Mouse (Mus musculus): Measurements from ENCODE around the gene 2310050C09Rik. TPM values are rescaled to one million over a fixed set of nuclear protein-coding genes. Genes with fewer than 3 reads are reported as not detected.

2310050C09Rik gene
- not detected in 2 replicates for polyA plus RNA-seq (2015; fragmentation: Nextera tagmentation; extraction: Ambion mirVana)

GRCm38 (mm10) chr3:92870116-92870515 lies at the start of gene 2310050C09Rik:
TSS of gene 2310050C09Rik (minus strand) at chr3:92870216.
- Histone ChIP-seq H3K9me3 (no peaks in the 10 kb centered on the region), H3K27ac (no peak within 1 kb of the TSS), H3K4me3 (no peak within 1 kb of the TSS), H3K9ac (no peak within 1 kb of the TSS), H3K4me2 (no peak within 1 kb of the TSS), H3K27me3 (no peaks in the 10 kb centered on the region), H3K36me3 (no peaks in the 10 kb centered on the region), H3K4me1 (no peaks in the 10 kb centered on the region)
- ATAC-seq (ENCODE audit: insufficient number of reproducible peaks, insufficient read depth, low FRiP score, low TSS enrichment, low read depth) = no peak
- WGBS = 69% methylated on average over 4 of the region's 4 CpGs

GRCm38 (mm10) chr3:92907571-92907970 lies 37.6 kb upstream of the 2310050C09Rik start:
- H3K27me3 ChIP-seq = no peaks in the 10 kb centered on the region
- ATAC-seq (ENCODE audit: insufficient number of reproducible peaks, insufficient read depth, low FRiP score, low TSS enrichment, low read depth) = no peak
- H3K4me2 ChIP-seq = no peak overlapping the region
- no peak overlapping the region for H3K27ac ChIP-seq
- no peaks in the 10 kb centered on the region for H3K36me3 ChIP-seq
- WGBS = 25% methylated on average over 4 of the region's 4 CpGs
- H3K9ac ChIP-seq = no peak overlapping the region
- no peak overlapping the region for H3K4me3 ChIP-seq
- H3K4me1 ChIP-seq = no peaks in the 10 kb centered on the region
- H3K9me3 ChIP-seq = no peaks in the 10 kb centered on the region

- H3K9ac ChIP-seq = no peak overlapping the region
- H3K4me2 ChIP-seq = no peak overlapping the region
- H3K36me3 ChIP-seq = no peaks in the 10 kb centered on the region
- 47% methylated on average over 3 of the region's 3 CpGs for WGBS
- no peak overlapping the region for H3K27ac ChIP-seq
- H3K4me1 ChIP-seq = no peaks in the 10 kb centered on the region
- no peak for ATAC-seq (ENCODE audit: insufficient number of reproducible peaks, insufficient read depth, low FRiP score, low TSS enrichment, low read depth)
- H3K27me3 ChIP-seq = no peaks in the 10 kb centered on the region
- H3K4me3 ChIP-seq = no peak overlapping the region
- no peaks in the 10 kb centered on the region for H3K9me3 ChIP-seq
These were observed 35.2 kb upstream of the 2310050C09Rik start for GRCm38 (mm10) chr3:92905182-92905581.

DNA sequence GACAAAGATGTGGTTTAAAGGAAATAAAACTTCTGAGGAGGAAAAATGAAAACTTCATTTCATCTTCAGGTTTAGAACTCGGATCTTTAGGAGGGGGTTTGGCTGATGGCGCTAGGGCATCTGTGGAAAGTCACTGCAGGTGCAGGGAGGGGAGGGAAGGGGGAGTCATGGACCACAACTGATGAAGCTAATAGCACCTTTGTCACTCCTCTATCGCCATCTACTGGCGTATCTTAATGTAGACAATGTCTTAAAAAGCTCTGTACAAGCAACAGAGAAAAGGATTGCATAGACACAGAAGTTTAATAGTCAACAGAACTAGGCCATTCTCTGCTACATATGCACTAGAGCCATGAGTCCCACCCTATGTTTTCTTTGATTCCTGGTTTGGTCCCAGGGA lies 33.6 kb upstream of the 2310050C09Rik start:
- no peaks in the 10 kb centered on the region for H3K4me1 ChIP-seq
- H3K9me3 ChIP-seq = no peaks in the 10 kb centered on the region
- ATAC-seq (ENCODE audit: insufficient number of reproducible peaks, insufficient read depth, low FRiP score, low TSS enrichment, low read depth) = no peak
- WGBS = 32% methylated on average over 4 of the region's 4 CpGs
- no peak overlapping the region for H3K27ac ChIP-seq
- no peak overlapping the region for H3K4me3 ChIP-seq
- H3K9ac ChIP-seq = no peak overlapping the region
- no peaks in the 10 kb centered on the region for H3K36me3 ChIP-seq
- no peak overlapping the region for H3K4me2 ChIP-seq
- H3K27me3 ChIP-seq = no peaks in the 10 kb centered on the region

GRCm38 (mm10) chr3:92902992-92903391 lies 33.0 kb upstream of the 2310050C09Rik start:
- Histone ChIP-seq H3K4me3 (no peak overlapping the region), H3K36me3 (no peaks in the 10 kb centered on the region), H3K27me3 (no peaks in the 10 kb centered on the region), H3K9me3 (no peaks in the 10 kb centered on the region), H3K9ac (no peak overlapping the region), H3K4me2 (no peak overlapping the region), H3K4me1 (no peaks in the 10 kb centered on the region), H3K27ac (no peak overlapping the region)
- 16% methylated on average over 3 of the region's 3 CpGs for WGBS
- no peak for ATAC-seq (ENCODE audit: insufficient number of reproducible peaks, insufficient read depth, low FRiP score, low TSS enrichment, low read depth)

DNA sequence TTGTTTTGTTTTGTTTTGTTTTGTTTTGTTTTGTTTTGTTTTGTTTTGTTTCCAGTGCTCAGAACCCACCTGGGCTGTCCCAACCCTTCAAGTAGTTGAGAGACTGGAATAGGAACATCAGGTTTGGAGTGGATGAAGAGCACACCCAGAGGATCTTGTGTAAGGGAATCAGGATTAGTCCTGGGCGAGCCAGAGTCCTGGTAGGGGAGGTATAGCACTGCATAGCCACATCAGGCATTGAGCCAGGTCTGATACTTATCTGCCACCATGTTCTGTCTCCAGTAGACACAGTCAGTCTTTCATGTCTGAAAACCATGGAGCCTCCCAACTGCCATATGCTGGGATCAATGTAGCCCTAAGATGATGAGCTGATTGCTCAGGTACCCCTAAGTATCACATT lies 24.5 kb upstream of the 2310050C09Rik start:
- Histone ChIP-seq H3K9ac (no peak overlapping the region), H3K27ac (no peak overlapping the region), H3K4me3 (no peak overlapping the region), H3K27me3 (no peaks in the 10 kb centered on the region), H3K9me3 (no peaks in the 10 kb centered on the region), H3K36me3 (no peaks in the 10 kb centered on the region), H3K4me2 (no peak overlapping the region), H3K4me1 (no peaks in the 10 kb centered on the region)
- 62% methylated on average over 1 of the region's 1 CpGs for whole genome bisulfite sequencing
- 0 out of 2 replicates have a peak, but pooled peaks have one; percentile 15 for ATAC-seq (ENCODE audit: insufficient number of reproducible peaks, insufficient read depth, low FRiP score, low TSS enrichment, low read depth)

- no peaks in the 10 kb centered on the region for H3K4me1 ChIP-seq
- no peaks in the 10 kb centered on the region for H3K9me3 ChIP-seq
- H3K27ac ChIP-seq = no peak overlapping the region
- H3K27me3 ChIP-seq = no peaks in the 10 kb centered on the region
- H3K9ac ChIP-seq = no peak overlapping the region
- no peak overlapping the region for H3K4me3 ChIP-seq
- no peaks in the 10 kb centered on the region for H3K36me3 ChIP-seq
- peak; percentile 62; the same call in 1 of the 2 replicates for ATAC-seq (ENCODE audit: insufficient number of reproducible peaks, insufficient read depth, low FRiP score, low TSS enrichment, low read depth)
- no peak overlapping the region for H3K4me2 ChIP-seq
- 58% methylated on average over 3 of the region's 3 CpGs for WGBS
These were observed 24.0 kb upstream of the 2310050C09Rik start for GRCm38 (mm10) chr3:92894063-92894462.

GRCm38 (mm10) chr3:92874180-92874579 lies 4.2 kb upstream of the 2310050C09Rik start:
- no peaks in the 10 kb centered on the region for H3K27me3 ChIP-seq
- H3K9me3 ChIP-seq = no peaks in the 10 kb centered on the region
- WGBS = 78% methylated on average over 3 of the region's 3 CpGs
- H3K36me3 ChIP-seq = no peaks in the 10 kb centered on the region
- no peak overlapping the region for H3K9ac ChIP-seq
- no peaks in the 10 kb centered on the region for H3K4me1 ChIP-seq
- ATAC-seq (ENCODE audit: insufficient number of reproducible peaks, insufficient read depth, low FRiP score, low TSS enrichment, low read depth) = no peak
- no peak overlapping the region for H3K27ac ChIP-seq
- H3K4me3 ChIP-seq = no peak overlapping the region
- no peak overlapping the region for H3K4me2 ChIP-seq

DNA sequence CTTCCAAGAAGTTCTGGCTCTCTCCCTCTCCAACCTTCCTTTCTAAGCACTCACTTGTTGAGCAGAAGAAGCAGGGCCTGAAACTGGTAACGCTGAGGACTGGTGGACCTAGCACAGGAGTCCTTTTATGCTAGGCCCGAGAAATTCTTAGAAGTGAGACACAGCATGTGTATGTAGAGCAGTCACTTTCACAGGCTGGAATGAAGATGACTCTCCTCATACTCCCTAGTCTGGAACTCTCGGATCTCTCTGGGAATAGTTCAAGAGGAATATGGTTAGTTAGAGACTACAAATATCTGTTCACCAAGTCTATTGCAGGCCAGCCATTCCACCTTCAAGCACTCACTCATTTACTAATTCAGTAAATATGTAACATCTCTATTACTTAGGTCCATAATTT lies 18.8 kb downstream of the 2310050C09Rik start, which contains the start of gene Lce1l:
Lce1l (minus strand) TSS at position 101 of the 400 bp plus-strand sequence.
- no peaks in the 10 kb centered on the region for H3K4me1 ChIP-seq
- WGBS = 84% methylated on average over 3 of the region's 3 CpGs
- no peak within 1 kb of the TSS for H3K4me3 ChIP-seq
- no peak within 1 kb of the TSS for H3K9ac ChIP-seq
- H3K27ac ChIP-seq = no peak within 1 kb of the TSS
- H3K4me2 ChIP-seq = no peak within 1 kb of the TSS
- no peaks in the 10 kb centered on the region for H3K9me3 ChIP-seq
- ATAC-seq (ENCODE audit: insufficient number of reproducible peaks, insufficient read depth, low FRiP score, low TSS enrichment, low read depth) = no peak
- no peaks in the 10 kb centered on the region for H3K27me3 ChIP-seq
- no peaks in the 10 kb centered on the region for H3K36me3 ChIP-seq

- H3K27me3 ChIP-seq = no peaks in the 10 kb centered on the region
- H3K4me2 ChIP-seq = no peak within 1 kb of the TSS
- H3K9ac ChIP-seq = no peak within 1 kb of the TSS
- ATAC-seq (ENCODE audit: insufficient number of reproducible peaks, insufficient read depth, low FRiP score, low TSS enrichment, low read depth) = no peak
- no peaks in the 10 kb centered on the region for H3K9me3 ChIP-seq
- no peak within 1 kb of the TSS for H3K27ac ChIP-seq
- no peaks in the 10 kb centered on the region for H3K36me3 ChIP-seq
- no peak within 1 kb of the TSS for H3K4me3 ChIP-seq
- no peaks in the 10 kb centered on the region for H3K4me1 ChIP-seq
- 44% methylated on average over 1 of the region's 1 CpGs for WGBS
These were observed 42.9 kb downstream of the 2310050C09Rik start, which contains the start of gene Kprp for GRCm38 (mm10) chr3:92827108-92827507. TSS of gene Kprp (minus strand) at chr3:92827247.

DNA sequence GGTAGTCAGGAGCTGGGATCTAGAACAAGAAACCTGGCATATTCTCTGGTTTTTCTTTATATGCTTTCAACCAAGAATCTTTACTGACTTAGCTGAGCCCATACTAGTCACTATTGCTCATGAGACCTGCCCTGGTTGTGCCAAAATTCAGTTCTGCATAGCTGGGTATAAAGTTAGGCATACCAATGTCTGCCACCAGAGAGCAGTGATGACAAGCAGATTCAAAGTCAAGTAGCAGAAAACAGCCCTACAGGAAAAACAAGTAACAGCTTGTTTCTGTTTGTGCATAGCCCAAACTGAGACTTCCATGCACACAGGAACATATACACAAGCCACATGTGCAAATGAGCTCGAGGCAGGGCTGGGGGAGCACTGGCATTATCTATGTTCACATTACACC lies 44.2 kb downstream of the 2310050C09Rik start:
- no peak for ATAC-seq (ENCODE audit: insufficient number of reproducible peaks, insufficient read depth, low FRiP score, low TSS enrichment, low read depth)
- no peaks in the 10 kb centered on the region for H3K27me3 ChIP-seq
- no peak overlapping the region for H3K4me3 ChIP-seq
- no peaks in the 10 kb centered on the region for H3K9me3 ChIP-seq
- no peaks in the 10 kb centered on the region for H3K36me3 ChIP-seq
- no peak overlapping the region for H3K4me2 ChIP-seq
- no peaks in the 10 kb centered on the region for H3K4me1 ChIP-seq
- H3K9ac ChIP-seq = no peak overlapping the region
- WGBS = 8% methylated on average over 1 of the region's 1 CpGs
- no peak overlapping the region for H3K27ac ChIP-seq
